Mouse (Mus musculus): Measurements from ENCODE around the gene Zyx. TPM values are rescaled to one million over a fixed set of nuclear protein-coding genes. Genes with fewer than 3 reads are reported as not detected.

Zyx gene
- 165 and 301 TPM in 2 replicates for polyA plus RNA-seq (2012; rRNA removed; ENCODE audit: low replicate concordance)

GRCm38 (mm10) chr6:42349426-42350020, at the start of gene Zyx:
Gene Zyx (plus strand): TSS chr6:42349630.

GRCm38 (mm10) chr6:42324482-42325267, 24.8 kb upstream of the Zyx start, which contains the start of gene Fam131b:
Gene Fam131b (minus strand): TSS chr6:42324643.

GRCm38 (mm10) chr6:42372816-42373547, 23.6 kb downstream of the Zyx start, which contains the start of gene Epha1:
Gene Epha1 (minus strand): TSS chr6:42373268.

GRCm38 (mm10) chr6:42399938-42400337, 50.5 kb downstream of the Zyx start, which contains the start of gene Tas2r143:
Gene Tas2r143 (plus strand): TSS chr6:42400238.

GRCm38 (mm10) chr6:42405134-42405533, 55.7 kb downstream of the Zyx start, which contains the start of gene Tas2r135:
Gene Tas2r135 (plus strand): TSS chr6:42405434.

Other genes with a start within 250 kb of the Zyx start
- gene Tas2r139, start 208.7 kb upstream of the Zyx start, polyA plus RNA-seq (2012; rRNA removed; ENCODE audit: low replicate concordance) = not detected in 2 replicates
- gene Tas2r144, start 134.3 kb upstream of the Zyx start, polyA plus RNA-seq (2012; rRNA removed; ENCODE audit: low replicate concordance) = not detected in 2 replicates
- gene Gstk1, start 103.7 kb upstream of the Zyx start, polyA plus RNA-seq (2012; rRNA removed; ENCODE audit: low replicate concordance) = 35.3 and 42.7 TPM in 2 replicates
- gene Tmem139, start 87.7 kb upstream of the Zyx start, polyA plus RNA-seq (2012; rRNA removed; ENCODE audit: low replicate concordance) = 28.7 and 43.7 TPM in 2 replicates
- 9.4 and 17.3 TPM in 2 replicates for gene Casp2, start 84.6 kb upstream of the Zyx start, polyA plus RNA-seq (2012; rRNA removed; ENCODE audit: low replicate concordance)
- 0.15 and 0.54 TPM in 2 replicates for gene Clcn1, start 62.9 kb upstream of the Zyx start, polyA plus RNA-seq (2012; rRNA removed; ENCODE audit: low replicate concordance)
- gene Fam131b, start 25.0 kb upstream of the Zyx start, polyA plus RNA-seq (2012; rRNA removed; ENCODE audit: low replicate concordance) = 0.08 and 0.09 TPM in 2 replicates
- gene Epha1, start 23.6 kb downstream of the Zyx start, polyA plus RNA-seq (2012; rRNA removed; ENCODE audit: low replicate concordance) = 30.8 and 60.3 TPM in 2 replicates
- not detected in 2 replicates for gene Tas2r143, start 50.6 kb downstream of the Zyx start, polyA plus RNA-seq (2012; rRNA removed; ENCODE audit: low replicate concordance)
- not detected in 2 replicates for gene Tas2r135, start 55.8 kb downstream of the Zyx start, polyA plus RNA-seq (2012; rRNA removed; ENCODE audit: low replicate concordance)
- gene Tas2r126, start 84.9 kb downstream of the Zyx start, polyA plus RNA-seq (2012; rRNA removed; ENCODE audit: low replicate concordance) = not detected in 2 replicates
- gene Olfr458, start 115.6 kb downstream of the Zyx start, polyA plus RNA-seq (2012; rRNA removed; ENCODE audit: low replicate concordance) = not detected in 2 replicates
- gene Olfr457, start 126.7 kb downstream of the Zyx start, polyA plus RNA-seq (2012; rRNA removed; ENCODE audit: low replicate concordance) = not detected in 2 replicates
- gene Olfr456, start 137.6 kb downstream of the Zyx start, polyA plus RNA-seq (2012; rRNA removed; ENCODE audit: low replicate concordance) = not detected in 2 replicates
- gene Olfr455, start 198.0 kb downstream of the Zyx start, polyA plus RNA-seq (2012; rRNA removed; ENCODE audit: low replicate concordance) = not detected in 2 replicates
- not detected in 2 replicates for gene Tcaf3, start 248.1 kb downstream of the Zyx start, polyA plus RNA-seq (2012; rRNA removed; ENCODE audit: low replicate concordance)

All from duodenum, adult 2 months (tissue).